Mouse (Mus musculus) cortical plate, adult 2 months (tissue): Measurements from ENCODE around the gene Mdga2.

Experiments
- CTCF ChIP-seq: fragments of 200-500 bp; IDR thresholded peaks from 2 replicates; pipeline ENCODE4 v1.5.1; 2011; ENCODE audit warnings: mild to moderate bottlenecking, control low read depth, low read length; ENCODE audit not compliant: insufficient read depth; ENCODE audit errors: extremely low read depth
- POLR2A ChIP-seq: fragments of 200-500 bp; IDR thresholded peaks from 2 replicates; pipeline ENCODE4 v1.6.1; 2011; ENCODE audit warnings: mild to moderate bottlenecking, low read length, control low read depth; ENCODE audit not compliant: insufficient read depth; ENCODE audit errors: extremely low read depth

GRCm38 (mm10) chr12:67153077-67153476, 69.3 kb downstream of the Mdga2 start:
- TF ChIP-seq CTCF (no peak), POLR2A (no peak)
